Mouse (Mus musculus) effector memory CD4-positive, alpha-beta T cell, adult 7 months (primary cell): ENCODE data around the gene Kcnh8. TPM values are rescaled to one million over a fixed set of nuclear protein-coding genes. Genes with fewer than 3 reads are reported as not detected.

Experiments
- polyA plus RNA-seq: library from polyadenylated mRNA; unstranded; fragments of 100-300 nt; shearing (Covaris generic); gene quantifications from one replicate; pipeline ENCODE4 v1.2.1, GENCODE M21; 2017

Gene Kcnh8
- 0.09 TPM for polyA plus RNA-seq

DNA sequence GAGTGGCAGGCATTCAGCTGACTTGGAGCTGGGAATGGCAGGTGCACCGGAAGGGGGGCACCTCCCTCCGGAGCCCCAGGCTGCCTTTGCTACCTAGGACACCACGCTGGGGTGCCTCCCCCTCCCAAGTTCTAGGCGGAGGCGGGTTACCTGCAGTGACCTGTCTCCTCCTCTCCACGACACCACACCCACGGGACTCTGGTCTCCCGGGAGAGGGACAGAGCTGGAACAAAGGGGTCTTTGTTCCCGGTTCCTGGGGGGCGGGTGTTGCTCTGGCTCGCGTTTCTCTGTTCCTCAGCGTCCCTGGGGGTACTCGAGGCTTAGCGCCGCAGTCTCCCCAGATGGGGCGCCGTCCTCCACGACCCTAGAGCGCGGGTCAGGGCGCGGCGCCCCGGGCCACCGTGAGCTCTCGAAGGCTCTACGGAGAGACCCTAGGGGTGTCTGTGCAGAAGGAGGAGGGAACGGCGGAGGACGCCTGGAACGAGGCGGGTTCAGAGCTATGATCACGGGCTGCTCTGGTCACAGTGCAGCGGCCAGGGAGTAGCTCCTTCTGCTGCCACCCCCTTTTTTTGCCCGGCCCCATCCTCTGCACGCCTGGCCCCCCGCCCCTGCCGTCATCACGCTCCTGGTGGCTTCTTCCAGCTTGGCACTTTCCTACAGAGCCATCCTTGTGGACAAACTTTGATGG lies at the start of gene Kcnh8:
TSS of gene Kcnh8 (plus strand) at position 617 of the 688 bp plus-strand sequence.

